Comparison of ENCODE assay signal across 8 mouse cellular contexts in the genomic region with DNA sequence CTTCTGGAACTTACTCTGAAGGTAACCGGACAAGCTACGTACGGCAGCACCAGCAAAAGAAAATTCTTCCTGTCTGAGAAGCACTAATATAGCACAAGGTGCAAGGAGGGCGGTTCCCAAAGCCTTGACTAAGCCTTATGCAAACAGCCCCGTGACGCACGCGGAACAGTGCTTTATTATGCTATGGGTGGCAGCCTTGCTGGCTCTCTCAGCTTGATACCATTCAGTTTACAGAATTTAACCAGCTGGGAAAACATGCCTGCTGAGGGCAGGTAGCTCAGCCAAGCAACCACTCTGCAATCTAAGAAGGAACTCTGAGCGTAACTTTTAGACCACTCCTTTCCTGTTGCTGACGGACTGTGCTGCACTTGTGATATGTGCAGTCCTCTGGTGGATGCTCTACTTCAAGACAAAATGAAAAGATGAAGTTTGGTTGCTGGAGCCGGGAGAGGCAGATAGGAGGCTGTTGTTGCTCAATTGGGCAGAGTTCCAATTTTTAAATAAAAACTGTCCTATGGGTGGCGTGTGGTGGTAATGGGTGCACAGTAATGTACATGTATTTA. TPM values are rescaled to one million over a fixed set of nuclear protein-coding genes. Genes with fewer than 3 reads are reported as not detected.
DNase-seq lines count a peak whose midpoint lies in the region; ATAC-seq and TF ChIP-seq lines count a peak whose summit lies in the region.

No protein-coding gene starts in this region.

- H3K4me3 ChIP-seq in CH12.LX (replicated peaks in 1 of 3; ENCODE audit: low read depth in 2 of 3, low read length in 2 of 3, poor library complexity in 1 of 3) = peak overlapping the region; percentile 51 to 52 (median 52)
- H3K4me3 ChIP-seq in heart, embryonic 10.5 days = peak overlapping the region; percentile 48
- H3K4me3 ChIP-seq in macrophage (ENCODE audit: inconsistent target) = peak overlapping the region; percentile 44
- H3K4me3 ChIP-seq in stomach, embryonic 14.5 days (ENCODE audit: low read depth, low read length) = no peak overlapping the region

- H3K27me3 ChIP-seq in CH12.LX (replicated peaks) = no peaks in the 10 kb centered on the region
- no peaks in the 10 kb centered on the region for H3K27me3 ChIP-seq in heart, embryonic 10.5 days (ENCODE audit: insufficient read depth, poor library complexity, severe bottlenecking)
- H3K27me3 ChIP-seq in stomach, embryonic 14.5 days (ENCODE audit: control insufficient read depth, insufficient read depth, low read length) = no peaks in the 10 kb centered on the region

- H3K4me1 ChIP-seq in CH12.LX (ENCODE audit: control insufficient read depth in 1 of 2, insufficient read depth in 2 of 2) = peaks cover 0 to 32% of the 10 kb centered on the region in 2 experiments; a peak in 2 of 4 replicates
- peaks cover 38% of the 10 kb centered on the region for H3K4me1 ChIP-seq in heart, embryonic 10.5 days
- H3K4me1 ChIP-seq in stomach, embryonic 14.5 days (ENCODE audit: control insufficient read depth, insufficient read depth, low read length) = peaks cover 20% of the 10 kb centered on the region

- TF ChIP-seq RAD21 in CH12.LX (IDR thresholded peaks at IDR 0.05; ENCODE audit: low read depth, low read length) = no peak

- peaks cover 12% of the 10 kb centered on the region; the same call in 1 of the 2 replicates for H3K79me2 ChIP-seq in CH12.LX (replicated peaks; ENCODE audit: control insufficient read depth, extremely low read depth, insufficient read depth, poor library complexity, severe bottlenecking)
- peaks cover 96% of the 10 kb centered on the region for H3K79me2 ChIP-seq in macrophage (ENCODE audit: inconsistent target)

- H3K27ac ChIP-seq in CH12.LX (ENCODE audit: insufficient read depth, low read depth) (no peak overlapping the region), macrophage (peak overlapping the region; percentile 51)
- peak overlapping the region; percentile 47 for H3K27ac ChIP-seq in heart, embryonic 10.5 days
- 0 out of 2 replicates have a peak overlapping the region, but pooled peaks have one; percentile 36 for H3K27ac ChIP-seq in stomach, embryonic 14.5 days (ENCODE audit: low read length)

- TF ChIP-seq POLR2A in CH12.LX (IDR thresholded peaks at IDR 0.05; ENCODE audit: low read depth, low read length) = peak; percentile 84

- peak; percentile 86 for ATAC-seq in stomach, embryonic 14.5 days (ENCODE audit: insufficient number of reproducible peaks, insufficient read depth, low FRiP score, low read depth)

- H3K4me2 ChIP-seq in CH12.LX (ENCODE audit: insufficient read depth, low read depth, poor library complexity, severe bottlenecking) = peak overlapping the region; percentile 74
- peak overlapping the region; percentile 17 for H3K4me2 ChIP-seq in stomach, embryonic 14.5 days (replicated peaks; ENCODE audit: low read depth, low read length)

- no peak for TF ChIP-seq CTCF in CH12.LX (conservative IDR thresholded peaks at IDR 0.05 in 1 of 2, IDR thresholded peaks at IDR 0.05 in 1 of 2; ENCODE audit: low read depth in 2 of 2, low read length in 2 of 2)

- no peaks in the 10 kb centered on the region for H3K9me3 ChIP-seq in CH12.LX (replicated peaks; ENCODE audit: low read length)
- no peaks in the 10 kb centered on the region for H3K9me3 ChIP-seq in heart, embryonic 10.5 days
- H3K9me3 ChIP-seq in stomach, embryonic 14.5 days (ENCODE audit: control insufficient read depth, low read depth, low read length) = no peaks in the 10 kb centered on the region

- TF ChIP-seq EP300 in CH12.LX (IDR thresholded peaks at IDR 0.05; ENCODE audit: low read length) = no peak

- no peak overlapping the region for H3K9ac ChIP-seq in CH12.LX (ENCODE audit: insufficient read depth, low read depth)
- no peak overlapping the region for H3K9ac ChIP-seq in stomach, embryonic 14.5 days (replicated peaks; ENCODE audit: low read depth, low read length)

- peaks cover 0 to 8% of the 10 kb centered on the region in 2 experiments for H3K36me3 ChIP-seq in CH12.LX (replicated peaks in 1 of 2; ENCODE audit: control insufficient read depth in 1 of 2, insufficient read depth in 1 of 2, low read length in 1 of 2)
- no peaks in the 10 kb centered on the region for H3K36me3 ChIP-seq in heart, embryonic 10.5 days
- peaks cover 6% of the 10 kb centered on the region; the same call in 1 of the 2 replicates for H3K36me3 ChIP-seq in macrophage (ENCODE audit: inconsistent target)
- H3K36me3 ChIP-seq in stomach, embryonic 14.5 days (ENCODE audit: control insufficient read depth, insufficient read depth, low read length) = no peaks in the 10 kb centered on the region

- in situ Hi-C loops in CH12.LX (cut with MboI; ENCODE audit: low pct_ligation_motif_present, low pct_unique_long_range_greater_than_20kb, low sequenced_read_pairs) = loop anchor here (10.0 kb wide), 1 partner anchor 97 kb away; no protein-coding TSS in a partner anchor

- 24% methylated on average over 12 of the region's 12 CpGs for WGBS in heart, embryonic 10.5 days
- 4% methylated on average over 12 of the region's 12 CpGs for WGBS in macrophage (ENCODE audit: missing documents)
- WGBS in stomach, embryonic 14.5 days = 31% methylated on average over 12 of the region's 12 CpGs

- dilution Hi-C loops in CH12.LX (cut with MboI; ENCODE audit: extremely low pct_ligation_motif_present, extremely low pct_unique_long_range_greater_than_20kb, low sequenced_read_pairs) = no loop called here

- DNase-seq in 416B (ENCODE audit: low read depth) (peak; percentile 88), CH12.LX (ENCODE audit: extremely low read depth) (peak; percentile 87)
- peak; percentile 28 for DNase-seq in embryo, embryonic 10 days (ENCODE audit: low spot score)
- DNase-seq in heart, embryonic 10.5 days (ENCODE audit: low spot score) = peak; percentile 82
- peak; percentile 74 to 88 for DNase-seq in kidney, postnatal 25 days
- DNase-seq in testis, postnatal 10 days (ENCODE audit: low spot score) = no peak

TF ChIP-seq in CH12.LX, 34 proteins besides CTCF, POLR2A, EP300 and RAD21 (continues in another document):
- TF ChIP-seq POLR2AphosphoS2 (IDR thresholded peaks at IDR 0.05; ENCODE audit: low read depth, low read length) = 0 out of 2 replicates have a peak, but pooled peaks have one; percentile 42
- TF ChIP-seq ELF1 (IDR thresholded peaks at IDR 0.05; ENCODE audit: low read depth, low read length) = peak; percentile 82
- TF ChIP-seq USF1 (IDR thresholded peaks at IDR 0.05; ENCODE audit: low read depth, low read length) = no peak
- no peak; the same call in 1 of the 2 replicates for TF ChIP-seq MYC (IDR thresholded peaks at IDR 0.05; ENCODE audit: low read depth, low read length)
- peak; percentile 69 for TF ChIP-seq NELFE (IDR thresholded peaks at IDR 0.05; ENCODE audit: low read depth, low read length)
- TF ChIP-seq ZMIZ1 (IDR thresholded peaks at IDR 0.05; ENCODE audit: low read depth, low read length) = no peak; the same call in 1 of the 2 replicates
- TF ChIP-seq USF2 (conservative IDR thresholded peaks at IDR 0.05; ENCODE audit: low read depth, low read length) = no peak
- TF ChIP-seq ZKSCAN1 (IDR thresholded peaks at IDR 0.05; ENCODE audit: borderline replicate concordance, low read depth, low read length) = no peak
- no peak for TF ChIP-seq JUN (IDR thresholded peaks at IDR 0.05; ENCODE audit: insufficient read depth, low read depth, low read length)
- peak; percentile 14; the same call in 1 of the 2 replicates for TF ChIP-seq ETS1 (conservative IDR thresholded peaks at IDR 0.05; ENCODE audit: low read depth, low read length)
- no peak for TF ChIP-seq SMC3 (IDR thresholded peaks at IDR 0.05; ENCODE audit: low read depth, low read length)
- TF ChIP-seq TCF12 (IDR thresholded peaks at IDR 0.05; ENCODE audit: low read depth, low read length) = no peak; the same call in 1 of the 2 replicates
- peak; percentile 50 for TF ChIP-seq BHLHE40 (IDR thresholded peaks at IDR 0.05; ENCODE audit: low read depth, low read length)
- TF ChIP-seq MAX (IDR thresholded peaks at IDR 0.05; ENCODE audit: low read length) = 0 out of 2 replicates have a peak, but pooled peaks have one; percentile 41
- peak; percentile 97 for TF ChIP-seq TBP (conservative IDR thresholded peaks at IDR 0.05; ENCODE audit: low read depth, low read length)
- TF ChIP-seq NRF1 (IDR thresholded peaks at IDR 0.05; ENCODE audit: low read depth, low read length) = no peak
- TF ChIP-seq MXI1 (IDR thresholded peaks at IDR 0.05; ENCODE audit: low read depth, low read length) = no peak; the same call in 1 of the 2 replicates
- TF ChIP-seq MAFK (IDR thresholded peaks at IDR 0.05; ENCODE audit: insufficient replicate concordance, low read length) = no peak
- no peak for TF ChIP-seq MAZ (IDR thresholded peaks at IDR 0.05; ENCODE audit: low read depth, low read length)
- no peak for TF ChIP-seq GABPA (IDR thresholded peaks at IDR 0.05; ENCODE audit: insufficient replicate concordance, low read depth, low read length)

RNA-seq across cellular contexts. Expression of a gene that starts 21.8 kb away (rescaled TPM):
- 23.7 and 23.8 TPM in 2 replicates for total RNA-seq in CH12.LX (2012; rRNA removed)
- 82.4 and 82.5 TPM in 2 replicates for total RNA-seq in CH12.LX (2014; rRNA removed)
- polyA plus RNA-seq in CH12.LX (2012; ENCODE audit: insufficient read length, low read depth) = 36.5 and 38.7 TPM in 2 replicates
- 74.1 and 75.4 TPM in 2 replicates for polyA plus RNA-seq in heart, embryonic 10.5 days (2016; fragmentation: Nextera tagmentation; extraction: Ambion mirVana)
- total RNA-seq in macrophage (2018; cell fraction: chromatin; rRNA removed) = 100 to 1,000 TPM in 16 of 26 experiments, 10 to 100 TPM in 10; 28.9 to 487 (median 190) TPM
- total RNA-seq in macrophage (2018; cell fraction: cytosol; rRNA removed) = 100 to 1,000 TPM in 14 of 26 experiments, 10 to 100 TPM in 12; 32.6 to 270 (median 145) TPM
- 100 to 1,000 TPM in 17 of 26 experiments, 10 to 100 TPM in 9; 31.6 to 616 (median 209) TPM for total RNA-seq in macrophage (2018; cell fraction: nucleus; rRNA removed)
- polyA plus RNA-seq in macrophage (2018) = 31.1 to 84.1 TPM (median 31.6 TPM) in 3 replicates
- polyA plus RNA-seq in stomach, embryonic 14.5 days (2014; fragmentation: Nextera tagmentation; extraction: Ambion mirVana) = 75.1 and 80.5 TPM in 2 replicates

RNA-seq across cellular contexts. Expression of a gene that starts 21.9 kb away (rescaled TPM):
- total RNA-seq in CH12.LX (2012; rRNA removed) (0.25 and 0.29 TPM in 2 replicates), CH12.LX (2014; rRNA removed) (0.11 and 0.41 TPM in 2 replicates)
- polyA plus RNA-seq in CH12.LX (2012; ENCODE audit: insufficient read length, low read depth) (0.11 and 0.12 TPM in 2 replicates), macrophage (2018) (0.09 to 0.11 TPM in 2 of 3 replicates, not detected in the other)
- 0.13 and 0.16 TPM in 2 replicates for polyA plus RNA-seq in heart, embryonic 10.5 days (2016; fragmentation: Nextera tagmentation; extraction: Ambion mirVana)
- 1 to 10 TPM in 1 of 26 experiments, under 1 TPM in 17, not detected in 8; 0.37 to 1.1 (median 0.59) TPM for total RNA-seq in macrophage (2018; cell fraction: chromatin; rRNA removed)
- under 1 TPM in 14 of 26 experiments, not detected in 12; 0.05 to 0.19 (median 0.10) TPM for total RNA-seq in macrophage (2018; cell fraction: cytosol; rRNA removed)
- 1 to 10 TPM in 4 of 26 experiments, under 1 TPM in 18, not detected in 4; 0.32 to 1.3 (median 0.61) TPM for total RNA-seq in macrophage (2018; cell fraction: nucleus; rRNA removed)
- polyA plus RNA-seq in stomach, embryonic 14.5 days (2014; fragmentation: Nextera tagmentation; extraction: Ambion mirVana) = 0.43 TPM in 1 of 2 replicates, not detected in the other
